Mouse (Mus musculus) embryonic facial prominence, embryonic 10.5 days (tissue): Measurements from ENCODE around the gene Ddx10. TPM values are rescaled to one million over a fixed set of nuclear protein-coding genes. Genes with fewer than 3 reads are reported as not detected.

Source experiments
- DNase-seq: peaks from one replicate; pipeline ENCODE4 v3.0.0-alpha.2; 2017; ENCODE audit warnings: low spot score
- H3K27ac ChIP-seq: fragments of 300-500 bp; sonication (generic); replicated peaks from 2 replicates; pipeline ENCODE4 v1.5.1; 2016; ENCODE audit warnings: mild to moderate bottlenecking
- H3K27me3 ChIP-seq: fragments of 300-500 bp; sonication (generic); replicated peaks from 2 replicates; pipeline ENCODE4 v1.6.1; 2016; ENCODE audit warnings: low read depth, mild to moderate bottlenecking; ENCODE audit not compliant: poor library complexity, severe bottlenecking
- H3K36me3 ChIP-seq: fragments of 300-500 bp; sonication (generic); replicated peaks from 2 replicates; pipeline ENCODE4 v1.6.1; 2016; ENCODE audit warnings: mild to moderate bottlenecking, moderate library complexity
- H3K4me1 ChIP-seq: fragments of 300-500 bp; sonication (generic); 2 replicates; pipeline ENCODE4 v1.6.1; 2016
- H3K4me3 ChIP-seq: fragments of 300-500 bp; sonication (generic); 2 replicates; pipeline ENCODE4 v1.5.1; 2016; ENCODE audit warnings: mild to moderate bottlenecking, moderate library complexity
- H3K9me3 ChIP-seq: fragments of 300-500 bp; sonication (generic); 2 replicates; pipeline ENCODE4 v1.6.1; 2016; ENCODE audit warnings: mild to moderate bottlenecking
- WGBS: fragments of 180-500 bp; shearing (Covaris S2); methylation state at CpG from one replicate; pipeline ENCODE4 v1.1.7; 2016; 5-methylcytosine and 5-hydroxymethylcytosine counted together
- polyA plus RNA-seq: library from polyadenylated mRNA; unstranded; fragments of >200 nt; fragmentation: Nextera tagmentation; extraction: Ambion mirVana; gene quantifications from 2 replicates; pipeline ENCODE4 v1.2.1, GENCODE M21; 2016

The Ddx10 gene
- polyA plus RNA-seq, 1 experiment from 2014 or later: 30.8 TPM

- Histone ChIP-seq H3K27me3 (no peaks in the 10 kb centered on the region), H3K9me3 (no peaks in the 10 kb centered on the region), H3K4me3 (no peak overlapping the region), H3K4me1 (no peaks in the 10 kb centered on the region), H3K36me3 (no peaks in the 10 kb centered on the region), H3K27ac (no peak overlapping the region)
- no peak for DNase-seq
- WGBS: 92% methylated on average over 8 of the region's 8 CpGs
Measured at GRCm38 (mm10) chr9:53140610-53141165, 107.2 kb downstream of the Ddx10 start.

GRCm38 (mm10) chr9:53132826-53133225 lies 115.0 kb downstream of the Ddx10 start:
- Histone ChIP-seq H3K9me3 (no peaks in the 10 kb centered on the region), H3K36me3 (no peaks in the 10 kb centered on the region), H3K4me3 (no peak overlapping the region), H3K27ac (no peak overlapping the region), H3K4me1 (no peaks in the 10 kb centered on the region), H3K27me3 (no peaks in the 10 kb centered on the region)
- whole genome bisulfite sequencing: 98% methylated on average over 1 of the region's 1 CpGs
- no peak for DNase-seq

- no peak for DNase-seq
- 88% methylated on average over 2 of the region's 2 CpGs for WGBS
- Histone ChIP-seq H3K4me1 (no peaks in the 10 kb centered on the region), H3K27ac (no peak overlapping the region), H3K27me3 (no peaks in the 10 kb centered on the region), H3K9me3 (no peaks in the 10 kb centered on the region), H3K4me3 (no peak overlapping the region), H3K36me3 (peaks cover 4% of the 10 kb centered on the region; the same call in 1 of the 2 replicates)
Measured at GRCm38 (mm10) chr9:53130460-53130859, 117.4 kb downstream of the Ddx10 start.

- WGBS: 95% methylated on average over 1 of the region's 1 CpGs
- Histone ChIP-seq H3K27ac (no peak overlapping the region), H3K9me3 (no peaks in the 10 kb centered on the region), H3K27me3 (no peaks in the 10 kb centered on the region), H3K4me3 (no peak overlapping the region), H3K36me3 (no peaks in the 10 kb centered on the region), H3K4me1 (no peaks in the 10 kb centered on the region)
- no peak for DNase-seq
Measured at GRCm38 (mm10) chr9:53101103-53101502, 146.8 kb downstream of the Ddx10 start.

GRCm38 (mm10) chr9:53095319-53096165 lies 152.3 kb downstream of the Ddx10 start:
- Histone ChIP-seq H3K36me3 (no peaks in the 10 kb centered on the region), H3K9me3 (no peaks in the 10 kb centered on the region), H3K27me3 (no peaks in the 10 kb centered on the region), H3K4me1 (no peaks in the 10 kb centered on the region), H3K4me3 (no peak overlapping the region), H3K27ac (no peak overlapping the region)
- 85% methylated on average over 5 of the region's 5 CpGs for WGBS
- DNase-seq: no peak

- Histone ChIP-seq H3K4me3 (no peak overlapping the region), H3K4me1 (no peaks in the 10 kb centered on the region), H3K36me3 (no peaks in the 10 kb centered on the region), H3K9me3 (no peaks in the 10 kb centered on the region), H3K27ac (no peak overlapping the region), H3K27me3 (no peaks in the 10 kb centered on the region)
- 93% methylated on average over 7 of the region's 7 CpGs for WGBS
- no peak for DNase-seq
Measured at GRCm38 (mm10) chr9:53094536-53094935, 153.3 kb downstream of the Ddx10 start.

GRCm38 (mm10) chr9:53077626-53078025 lies 170.2 kb downstream of the Ddx10 start:
- no peak overlapping the region for H3K4me3 ChIP-seq
- H3K36me3 ChIP-seq: no peaks in the 10 kb centered on the region
- no peaks in the 10 kb centered on the region for H3K4me1 ChIP-seq
- no peak overlapping the region for H3K27ac ChIP-seq
- WGBS: 68% methylated on average over 3 of the region's 3 CpGs
- H3K9me3 ChIP-seq: no peaks in the 10 kb centered on the region
- H3K27me3 ChIP-seq: no peaks in the 10 kb centered on the region
- DNase-seq: no peak

GRCm38 (mm10) chr9:53075931-53076330 lies 171.9 kb downstream of the Ddx10 start:
- no peak overlapping the region for H3K4me3 ChIP-seq

GRCm38 (mm10) chr9:53074443-53074842 lies 173.4 kb downstream of the Ddx10 start:
- peaks cover 3% of the 10 kb centered on the region; the same call in 1 of the 2 replicates for H3K4me1 ChIP-seq
- no peaks in the 10 kb centered on the region for H3K27me3 ChIP-seq
- H3K27ac ChIP-seq: no peak overlapping the region
- no peaks in the 10 kb centered on the region for H3K36me3 ChIP-seq
- no peak overlapping the region for H3K4me3 ChIP-seq
- DNase-seq: no peak
- 93% methylated on average over 3 of the region's 3 CpGs for WGBS
- H3K9me3 ChIP-seq: no peaks in the 10 kb centered on the region

More at GRCm38 (mm10) chr9:53075931-53076330, 171.9 kb downstream of the Ddx10 start:
- Histone ChIP-seq H3K4me1 (0 out of 2 replicates have a peak, but pooled peaks cover under 1% of the 10 kb centered on the region), H3K27me3 (no peaks in the 10 kb centered on the region), H3K36me3 (no peaks in the 10 kb centered on the region), H3K27ac (no peak overlapping the region), H3K9me3 (no peaks in the 10 kb centered on the region)
- no peak for DNase-seq
- WGBS: 81% methylated on average over 3 of the region's 3 CpGs

- DNase-seq: no peak
- WGBS: 84% methylated on average over 10 of the region's 10 CpGs
- H3K4me3 ChIP-seq: no peak overlapping the region
- H3K36me3 ChIP-seq: no peaks in the 10 kb centered on the region
- no peak overlapping the region for H3K27ac ChIP-seq
- H3K4me1 ChIP-seq: peaks cover 3% of the 10 kb centered on the region; the same call in 1 of the 2 replicates
- no peaks in the 10 kb centered on the region for H3K27me3 ChIP-seq
- H3K9me3 ChIP-seq: no peaks in the 10 kb centered on the region
Measured at GRCm38 (mm10) chr9:53073576-53074112, 174.2 kb downstream of the Ddx10 start.

GRCm38 (mm10) chr9:53072088-53072487 lies 175.8 kb downstream of the Ddx10 start:
- Histone ChIP-seq H3K27ac (no peak overlapping the region), H3K9me3 (no peaks in the 10 kb centered on the region), H3K4me1 (peaks cover 3% of the 10 kb centered on the region; the same call in 1 of the 2 replicates), H3K4me3 (no peak overlapping the region), H3K36me3 (no peaks in the 10 kb centered on the region), H3K27me3 (no peaks in the 10 kb centered on the region)
- WGBS: 93% methylated on average over 9 of the region's 9 CpGs
- no peak for DNase-seq

GRCm38 (mm10) chr9:53070875-53071524 lies 176.9 kb downstream of the Ddx10 start:
- WGBS: 80% methylated on average over 12 of the region's 12 CpGs
- H3K4me3 ChIP-seq: no peak overlapping the region
- H3K4me1 ChIP-seq: peaks cover 12% of the 10 kb centered on the region
- H3K36me3 ChIP-seq: no peaks in the 10 kb centered on the region
- H3K27me3 ChIP-seq: no peaks in the 10 kb centered on the region
- H3K9me3 ChIP-seq: no peaks in the 10 kb centered on the region
- no peak overlapping the region for H3K27ac ChIP-seq
- no peak for DNase-seq
